Mouse (Mus musculus): ENCODE results near the gene Olfr878.

Gene Olfr878

GRCm38 (mm10) chr9:37925445-37925844 lies 7.8 kb downstream of the Olfr878 start:
- TF ChIP-seq NANOG (IDR thresholded peaks at IDR 0.05; ENCODE audit: borderline replicate concordance, low read length) (no peak), CTCF (conservative IDR thresholded peaks at IDR 0.05; ENCODE audit: low read length) (no peak), POU5F1 (IDR thresholded peaks at IDR 0.05; ENCODE audit: borderline replicate concordance, low read length) (no peak)
- Histone ChIP-seq H3K4me1 (replicated peaks; ENCODE audit: low read depth, low read length) (no peaks in the 10 kb centered on the region), H3K36me3 (ENCODE audit: insufficient read depth, low read length) (no peaks in the 10 kb centered on the region), H3K27me3 (ENCODE audit: insufficient read depth, low read length) (no peaks in the 10 kb centered on the region), H3K9me3 (ENCODE audit: low read length) (peaks cover 16% of the 10 kb centered on the region), H3K4me3 (replicated peaks; ENCODE audit: low read length) (no peak overlapping the region)

- Histone ChIP-seq H3K9me3 (ENCODE audit: low read length) (peaks cover 21% of the 10 kb centered on the region), H3K4me1 (replicated peaks; ENCODE audit: low read depth, low read length) (no peaks in the 10 kb centered on the region), H3K36me3 (ENCODE audit: insufficient read depth, low read length) (no peaks in the 10 kb centered on the region), H3K4me3 (replicated peaks; ENCODE audit: low read length) (no peak overlapping the region), H3K27me3 (ENCODE audit: insufficient read depth, low read length) (no peaks in the 10 kb centered on the region)
- TF ChIP-seq NANOG (IDR thresholded peaks at IDR 0.05; ENCODE audit: borderline replicate concordance, low read length) (no peak), CTCF (conservative IDR thresholded peaks at IDR 0.05; ENCODE audit: low read length) (no peak), POU5F1 (IDR thresholded peaks at IDR 0.05; ENCODE audit: borderline replicate concordance, low read length) (no peak)
Measured at GRCm38 (mm10) chr9:37926019-37927013, 8.7 kb downstream of the Olfr878 start.

DNA sequence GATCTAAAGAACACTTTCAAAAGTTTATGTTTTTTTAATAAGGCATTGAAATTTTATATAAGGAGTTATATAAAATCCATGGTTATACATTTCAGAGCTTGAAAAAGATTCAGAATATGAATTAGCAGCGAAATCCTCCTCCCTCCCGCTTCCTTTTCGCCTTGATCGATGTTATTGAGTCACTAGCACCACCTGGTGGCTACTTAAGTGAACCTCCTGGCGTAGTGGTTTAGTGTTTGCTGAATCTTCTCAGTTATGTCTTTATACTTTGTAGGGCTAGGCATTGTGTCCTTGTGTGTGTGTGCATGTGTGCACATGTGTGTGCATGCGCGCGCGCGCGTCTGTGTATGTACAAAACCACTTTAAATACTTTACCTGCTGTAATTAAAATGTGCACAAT lies 14.9 kb downstream of the Olfr878 start:
- no peaks in the 10 kb centered on the region for H3K4me1 ChIP-seq (replicated peaks; ENCODE audit: low read depth, low read length)
- H3K36me3 ChIP-seq (ENCODE audit: insufficient read depth, low read length) = no peaks in the 10 kb centered on the region
- no peak overlapping the region for H3K4me3 ChIP-seq (replicated peaks; ENCODE audit: low read length)
- TF ChIP-seq NANOG (IDR thresholded peaks at IDR 0.05; ENCODE audit: borderline replicate concordance, low read length) (no peak), CTCF (conservative IDR thresholded peaks at IDR 0.05; ENCODE audit: low read length) (peak; percentile 64)
- H3K27me3 ChIP-seq (ENCODE audit: insufficient read depth, low read length) = no peaks in the 10 kb centered on the region
- peaks cover 21% of the 10 kb centered on the region for H3K9me3 ChIP-seq (ENCODE audit: low read length)

- no peaks in the 10 kb centered on the region for H3K36me3 ChIP-seq (ENCODE audit: insufficient read depth, low read length)
- no peaks in the 10 kb centered on the region for H3K27me3 ChIP-seq (ENCODE audit: insufficient read depth, low read length)
- peaks cover 13% of the 10 kb centered on the region for H3K9me3 ChIP-seq (ENCODE audit: low read length)
- H3K4me1 ChIP-seq (replicated peaks; ENCODE audit: low read depth, low read length) = no peaks in the 10 kb centered on the region
- TF ChIP-seq CTCF (conservative IDR thresholded peaks at IDR 0.05; ENCODE audit: low read length) = no peak
- TF ChIP-seq POU5F1 (IDR thresholded peaks at IDR 0.05; ENCODE audit: borderline replicate concordance, low read length) = no peak
- TF ChIP-seq NANOG (IDR thresholded peaks at IDR 0.05; ENCODE audit: borderline replicate concordance, low read length) = no peak
- no peak overlapping the region for H3K4me3 ChIP-seq (replicated peaks; ENCODE audit: low read length)
Measured at GRCm38 (mm10) chr9:37934146-37934545, 16.5 kb downstream of the Olfr878 start.

DNA sequence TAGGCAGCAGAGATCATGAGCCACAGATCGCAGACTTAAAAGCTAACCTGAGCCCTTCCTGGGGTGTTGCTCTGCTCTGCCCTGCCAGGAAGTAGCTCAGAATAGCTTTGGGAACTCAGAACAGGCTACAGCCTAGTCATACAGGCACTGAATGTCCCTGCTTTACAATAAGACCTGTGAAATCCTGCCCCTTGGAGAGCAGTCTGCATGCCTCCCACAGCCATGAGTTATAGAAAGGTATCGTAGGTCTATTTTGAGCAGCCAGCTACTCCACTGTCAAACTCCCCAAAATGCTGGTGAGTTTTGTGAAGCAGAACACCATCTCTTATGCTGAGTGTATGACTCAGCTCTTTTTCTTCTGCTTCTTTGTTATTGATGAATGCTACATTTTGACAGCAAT lies 23.5 kb downstream of the Olfr878 start:
- H3K9me3 ChIP-seq (ENCODE audit: low read length) = no peaks in the 10 kb centered on the region
- no peaks in the 10 kb centered on the region for H3K27me3 ChIP-seq (ENCODE audit: insufficient read depth, low read length)
- H3K4me1 ChIP-seq (replicated peaks; ENCODE audit: low read depth, low read length) = no peaks in the 10 kb centered on the region
- H3K36me3 ChIP-seq (ENCODE audit: insufficient read depth, low read length) = no peaks in the 10 kb centered on the region
- no peak overlapping the region for H3K4me3 ChIP-seq (replicated peaks; ENCODE audit: low read length)
- no peak for TF ChIP-seq CTCF (conservative IDR thresholded peaks at IDR 0.05; ENCODE audit: low read length)
- no peak for TF ChIP-seq POU5F1 (IDR thresholded peaks at IDR 0.05; ENCODE audit: borderline replicate concordance, low read length)
- TF ChIP-seq NANOG (IDR thresholded peaks at IDR 0.05; ENCODE audit: borderline replicate concordance, low read length) = no peak

All from E14TG2a.4 (cell line).